ENCODE assay signal across 23 mouse cellular contexts in genomic region chr10:93932020-93932419, GRCm38 (mm10). TPM values are rescaled to one million over a fixed set of nuclear protein-coding genes. Genes with fewer than 3 reads are reported as not detected.
DNase-seq lines count a peak whose midpoint lies in the region; ATAC-seq lines count a peak whose summit lies in the region.
"Had no signal": no experiment of that assay in that cellular context is flagged by ENCODE, and none has a peak within 500 bp of the region (broad histone marks: within the 10 kb centered on the region; RNA-seq: fewer than 3 reads in every experiment).

No protein-coding gene starts in this region.

- no peak overlapping the region for H3K9ac ChIP-seq in embryonic facial prominence, embryonic 15.5 days
- no peak overlapping the region for H3K9ac ChIP-seq in intestine, embryonic 15.5 days
- H3K9ac ChIP-seq in intestine, embryonic 16.5 days (ENCODE audit: low read depth, low read length) = no peak overlapping the region
- H3K9ac ChIP-seq: embryonic facial prominence, embryonic 13.5 days; forebrain, embryonic 13.5 days; forebrain, postnatal 0 days; heart, embryonic 12.5 days had no signal

- 0 out of 2 replicates have a peak overlapping the region, but pooled peaks have one; percentile 23 for H3K27ac ChIP-seq in embryonic facial prominence, embryonic 15.5 days (replicated peaks)
- no peak overlapping the region for H3K27ac ChIP-seq in embryonic facial prominence, embryonic 10.5 days (replicated peaks)
- no peak overlapping the region for H3K27ac ChIP-seq in intestine, embryonic 15.5 days
- no peak overlapping the region for H3K27ac ChIP-seq in intestine, embryonic 16.5 days (ENCODE audit: low read length)
- H3K27ac ChIP-seq: forebrain, embryonic 13.5 days had no signal

- no peaks in the 10 kb centered on the region for H3K9me3 ChIP-seq in embryonic facial prominence, embryonic 15.5 days (replicated peaks)
- peaks cover 5% of the 10 kb centered on the region; the same call in 1 of the 2 replicates for H3K9me3 ChIP-seq in embryonic facial prominence, embryonic 10.5 days
- H3K9me3 ChIP-seq in intestine, embryonic 15.5 days = no peaks in the 10 kb centered on the region
- H3K9me3 ChIP-seq in intestine, embryonic 16.5 days (ENCODE audit: control insufficient read depth, low read length) = no peaks in the 10 kb centered on the region
- H3K9me3 ChIP-seq: embryonic facial prominence, embryonic 13.5 days had no signal

- no peaks in the 10 kb centered on the region for H3K36me3 ChIP-seq in embryonic facial prominence, embryonic 15.5 days
- no peaks in the 10 kb centered on the region for H3K36me3 ChIP-seq in embryonic facial prominence, embryonic 10.5 days (replicated peaks)
- H3K36me3 ChIP-seq in intestine, embryonic 15.5 days = no peaks in the 10 kb centered on the region
- no peaks in the 10 kb centered on the region for H3K36me3 ChIP-seq in intestine, embryonic 16.5 days (ENCODE audit: control insufficient read depth, insufficient read depth, low read length)
- H3K36me3 ChIP-seq: embryonic facial prominence, embryonic 13.5 days; G1E; heart, embryonic 12.5 days had no signal

- H3K4me3 ChIP-seq in embryonic facial prominence, embryonic 15.5 days (replicated peaks) = no peak overlapping the region
- no peak overlapping the region for H3K4me3 ChIP-seq in embryonic facial prominence, embryonic 10.5 days
- no peak overlapping the region for H3K4me3 ChIP-seq in intestine, embryonic 15.5 days (replicated peaks)
- no peak overlapping the region for H3K4me3 ChIP-seq in intestine, embryonic 16.5 days (ENCODE audit: low read length)
- H3K4me3 ChIP-seq: embryonic facial prominence, embryonic 13.5 days; forebrain, embryonic 13.5 days; heart, embryonic 12.5 days had no signal

- H3K27me3 ChIP-seq in embryonic facial prominence, embryonic 15.5 days = no peaks in the 10 kb centered on the region
- no peaks in the 10 kb centered on the region for H3K27me3 ChIP-seq in embryonic facial prominence, embryonic 10.5 days (replicated peaks; ENCODE audit: low read depth, poor library complexity, severe bottlenecking)
- no peaks in the 10 kb centered on the region for H3K27me3 ChIP-seq in intestine, embryonic 15.5 days (replicated peaks)
- no peaks in the 10 kb centered on the region for H3K27me3 ChIP-seq in intestine, embryonic 16.5 days (replicated peaks; ENCODE audit: control insufficient read depth, insufficient read depth, low read length)
- H3K27me3 ChIP-seq: embryonic facial prominence, embryonic 13.5 days; forebrain, embryonic 13.5 days; heart, embryonic 12.5 days; Patski had no signal

- H3K4me1 ChIP-seq in embryonic facial prominence, embryonic 15.5 days = peaks cover 22% of the 10 kb centered on the region
- peaks cover 10% of the 10 kb centered on the region for H3K4me1 ChIP-seq in embryonic facial prominence, embryonic 10.5 days
- 0 out of 2 replicates have a peak, but pooled peaks cover 2% of the 10 kb centered on the region for H3K4me1 ChIP-seq in intestine, embryonic 15.5 days (replicated peaks)
- H3K4me1 ChIP-seq in intestine, embryonic 16.5 days (ENCODE audit: control insufficient read depth, insufficient read depth, low read length) = no peaks in the 10 kb centered on the region

- ATAC-seq in embryonic facial prominence, embryonic 15.5 days (ENCODE audit: insufficient number of reproducible peaks, low FRiP score, low TSS enrichment, low read depth) = no peak
- peak; percentile 20; the same call in 1 of the 2 replicates for ATAC-seq in intestine, embryonic 15.5 days
- ATAC-seq in intestine, embryonic 16.5 days = no peak
- ATAC-seq: forebrain, embryonic 13.5 days; forebrain, postnatal 0 days; hindbrain, embryonic 16.5 days; Patski had no signal

- DNase-seq in embryonic facial prominence, embryonic 10.5 days (ENCODE audit: low spot score) = no peak
- peak; percentile 30 to 31 for DNase-seq in thymus, postnatal 10 days (ENCODE audit: low spot score in 2 of 2)
- DNase-seq in thymus, postnatal 4 days = peak; percentile 49
- no peak for DNase-seq in testis, postnatal 14 days (ENCODE audit: low spot score)
- DNase-seq in kidney, postnatal 14 days = no peak
- DNase-seq: adrenal gland, postnatal 14 days; B cell, adult 2 months; cerebellum, adult 11-12 months; cerebellum, adult 9-10 months; cerebellum, postnatal 25 days; forebrain, postnatal 0 days; gastrocnemius, postnatal 36 days; heart, adult 18-20 months; heart, postnatal 36 days had no signal

- WGBS in embryonic facial prominence, embryonic 15.5 days = 56% methylated on average over 5 of the region's 5 CpGs
- WGBS in embryonic facial prominence, embryonic 10.5 days = 78% methylated on average over 5 of the region's 5 CpGs
- 70% methylated on average over 5 of the region's 5 CpGs for WGBS in intestine, embryonic 15.5 days
- 64% methylated on average over 5 of the region's 5 CpGs for WGBS in intestine, embryonic 16.5 days

- no peak overlapping the region for H3K4me2 ChIP-seq in embryonic facial prominence, embryonic 15.5 days (replicated peaks)
- H3K4me2 ChIP-seq in intestine, embryonic 15.5 days (replicated peaks) = no peak overlapping the region
- no peak overlapping the region for H3K4me2 ChIP-seq in intestine, embryonic 16.5 days (ENCODE audit: low read depth, low read length)
- H3K4me2 ChIP-seq: embryonic facial prominence, embryonic 13.5 days; forebrain, embryonic 13.5 days; heart, embryonic 12.5 days had no signal

RNA-seq across cellular contexts. Expression of gene Metap2, which starts 35.1 kb away (rescaled TPM):
- polyA plus RNA-seq in embryonic facial prominence, embryonic 15.5 days (2015; fragmentation: Nextera tagmentation; extraction: Ambion mirVana) = 174 and 185 TPM in 2 replicates
- 243 and 251 TPM in 2 replicates for polyA plus RNA-seq in embryonic facial prominence, embryonic 10.5 days (2016; fragmentation: Nextera tagmentation; extraction: Ambion mirVana)
- 171 and 194 TPM in 2 replicates for polyA plus RNA-seq in intestine, embryonic 15.5 days (2015; fragmentation: Nextera tagmentation; extraction: Ambion mirVana)
- polyA plus RNA-seq in intestine, embryonic 16.5 days (2015; fragmentation: Nextera tagmentation; extraction: Ambion mirVana) = 162 and 169 TPM in 2 replicates

Comparison
In these comparisons a context has a peak if more than half of its experiments do, and no peak if none do; other contexts are left out.
1. DNase-seq: peak in thymus, postnatal 10 days (2 of 2) and thymus, postnatal 4 days (single experiment); none in embryonic facial prominence, embryonic 10.5 days (single experiment), testis, postnatal 14 days (single experiment) and kidney, postnatal 14 days (single experiment).